Mouse (Mus musculus) right cerebral cortex, postnatal 25 days (tissue): ENCODE data around the gene AI464131.

Experiments used
- DNase-seq: peaks from one replicate; pipeline ENCODE4 v3.0.0; 2022

Gene AI464131

DNA sequence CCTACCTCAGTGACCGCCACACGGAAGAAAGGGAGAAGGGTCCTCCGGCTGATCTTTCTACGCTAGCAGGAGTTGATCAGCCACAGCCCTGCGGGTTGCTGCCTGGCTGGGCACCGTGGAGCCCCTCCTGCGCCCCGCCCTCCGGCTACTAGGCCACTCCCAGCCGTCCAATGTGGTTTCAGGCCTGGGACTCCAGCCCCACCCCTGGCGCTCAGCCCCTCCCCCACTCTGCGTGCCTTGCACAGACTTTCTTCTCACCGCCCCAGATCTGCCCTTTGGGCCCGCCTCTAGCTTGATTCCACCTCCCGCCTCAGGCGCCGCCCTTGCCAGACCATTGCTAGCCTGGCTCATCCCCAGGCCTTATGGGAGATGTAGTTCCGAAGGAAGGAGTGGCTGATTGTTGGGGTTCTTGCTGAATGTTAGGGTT is at the start of gene AI464131:
AI464131 (minus strand) TSS at position 91 of the 427 bp plus-strand sequence.
- peak; percentile 89 for DNase-seq

DNA sequence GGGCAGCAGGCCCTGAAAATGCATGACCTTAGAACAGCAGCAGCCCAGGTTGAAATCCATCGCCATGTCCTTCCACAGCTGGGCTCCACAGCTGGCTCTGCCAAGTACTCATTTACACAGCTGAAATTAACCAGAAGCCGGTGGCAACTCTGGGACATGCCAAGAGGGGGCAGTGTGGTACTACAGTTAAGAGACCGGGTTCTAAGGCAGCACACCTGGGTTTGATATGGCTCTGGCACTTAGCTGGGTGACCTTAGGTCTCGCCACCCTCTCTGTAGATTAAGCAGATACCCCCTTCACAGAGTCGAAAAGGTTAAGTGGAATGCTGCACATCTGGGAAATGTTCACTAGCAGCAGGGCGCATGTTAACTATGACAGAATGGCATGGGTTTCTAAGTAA is 49.7 kb upstream of the AI464131 start:
- peak; percentile 44 for DNase-seq

DNA sequence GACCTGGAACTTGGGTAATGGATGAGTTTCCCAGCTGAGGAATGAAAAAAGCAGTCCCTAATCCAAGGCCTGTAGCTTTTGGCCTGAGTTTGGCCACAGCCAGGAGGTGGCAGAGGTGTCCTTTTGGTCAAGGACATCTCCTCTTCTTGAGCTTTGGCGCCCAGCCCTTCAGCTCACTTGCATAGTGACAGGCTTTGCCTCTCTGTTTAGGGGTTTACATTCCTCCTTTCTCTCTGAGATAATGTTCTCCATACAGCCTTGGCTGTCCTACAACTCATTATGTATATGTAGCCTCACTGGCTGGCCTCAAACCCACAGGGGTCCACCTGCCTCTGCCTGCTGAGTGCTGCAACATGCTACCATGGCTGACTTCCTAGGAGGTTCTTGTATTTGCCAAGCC is 44.2 kb upstream of the AI464131 start:
- DNase-seq, result no peak

DNA sequence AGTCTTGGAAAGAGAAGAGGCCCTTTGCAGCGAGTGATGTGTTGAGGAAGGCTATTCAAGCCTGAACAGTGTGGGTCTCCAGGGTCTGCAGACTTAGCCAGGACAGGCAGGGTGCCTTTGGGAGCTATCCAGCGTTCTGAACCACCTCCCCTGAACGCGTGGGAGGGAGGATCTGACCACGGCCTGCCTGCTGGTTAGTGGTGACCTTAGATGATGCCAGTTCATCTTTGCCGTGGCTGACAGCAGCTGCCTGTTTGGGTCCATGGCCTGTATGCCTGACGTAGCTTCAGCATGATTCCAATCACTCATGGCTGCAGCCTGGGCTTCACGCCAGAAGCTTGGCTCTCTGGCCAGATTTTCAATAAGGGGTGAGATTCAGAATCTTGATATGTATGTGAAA is 43.1 kb upstream of the AI464131 start:
- DNase-seq, result no peak

DNA sequence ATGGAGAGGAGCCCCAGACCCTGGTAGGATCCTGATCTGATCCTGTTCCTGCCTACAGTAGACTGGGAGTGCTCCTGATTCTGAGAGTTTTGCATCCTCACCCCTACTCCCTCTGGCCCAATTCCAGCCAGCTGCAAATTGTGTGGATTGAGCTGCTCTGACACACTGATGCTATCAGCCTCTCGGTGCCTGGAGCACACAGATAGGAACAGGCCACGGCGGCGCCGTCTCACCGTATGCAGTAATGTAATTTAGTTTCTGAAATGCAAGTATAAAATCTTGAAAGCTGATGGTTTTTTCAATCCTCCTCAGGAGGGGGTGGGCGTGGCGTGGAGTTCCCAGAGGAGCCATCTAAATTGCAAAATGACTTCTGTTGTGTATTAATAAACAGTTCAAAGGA is 39.3 kb upstream of the AI464131 start:
- no peak for DNase-seq

DNA sequence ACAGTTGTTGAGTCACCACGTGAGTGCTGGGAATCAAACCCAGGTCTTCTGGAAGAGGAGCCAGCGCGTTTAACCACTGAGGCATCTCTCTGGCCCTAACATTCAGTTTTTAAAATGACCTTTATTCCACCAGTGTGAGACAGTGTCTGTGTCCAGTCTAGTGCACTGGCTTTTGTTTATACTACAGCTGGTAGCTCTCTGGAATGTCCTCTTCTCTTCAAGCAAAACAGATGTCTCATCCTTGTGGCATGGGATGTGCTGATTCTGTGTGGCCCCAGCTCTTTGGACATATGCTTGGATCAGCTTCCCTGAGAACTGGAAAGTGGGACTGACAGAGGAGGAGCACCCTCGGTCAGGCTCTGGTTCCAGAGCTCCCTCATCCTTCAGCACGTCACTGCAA is 32.0 kb upstream of the AI464131 start:
- DNase-seq, result no peak

DNA sequence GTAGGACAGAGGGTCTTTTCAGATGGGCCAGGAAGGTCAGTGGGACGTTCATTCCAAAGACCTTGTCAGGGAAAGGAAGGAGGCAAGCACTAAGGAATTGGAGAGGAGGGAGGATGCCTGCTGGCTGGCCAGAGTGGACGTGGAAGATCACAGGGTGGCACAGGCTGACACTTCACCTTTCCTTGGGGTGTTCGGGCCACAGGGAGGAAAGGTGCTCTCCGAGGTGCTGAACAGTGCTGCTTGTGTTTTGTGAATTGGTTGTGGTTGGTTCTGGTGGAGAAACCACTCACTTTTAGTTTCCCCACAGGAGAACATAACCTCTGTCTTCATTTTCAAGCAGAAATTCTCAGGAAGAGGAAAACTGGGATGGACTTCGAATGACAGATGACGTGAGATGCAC is 29.5 kb upstream of the AI464131 start:
- DNase-seq, result no peak

DNA sequence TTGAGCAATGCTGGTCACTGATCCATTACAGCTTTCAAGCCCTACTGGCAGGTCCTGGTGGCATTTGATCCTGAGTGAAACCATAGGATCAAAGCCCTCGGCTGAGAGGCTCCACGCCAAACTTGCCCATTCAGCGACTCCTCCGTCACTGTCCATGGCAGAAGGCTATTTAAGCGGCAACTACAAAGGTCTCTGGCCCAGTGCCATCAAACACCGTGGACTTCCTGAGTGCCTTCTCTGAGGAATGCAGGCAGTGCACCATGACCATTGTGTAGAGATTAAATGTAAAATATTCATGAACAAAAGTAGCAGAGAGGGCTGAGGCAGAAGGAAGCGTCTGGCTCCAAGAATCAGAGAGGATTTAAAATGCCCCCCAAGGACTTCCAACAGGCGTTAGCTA is 25.1 kb upstream of the AI464131 start:
- no peak for DNase-seq

DNA sequence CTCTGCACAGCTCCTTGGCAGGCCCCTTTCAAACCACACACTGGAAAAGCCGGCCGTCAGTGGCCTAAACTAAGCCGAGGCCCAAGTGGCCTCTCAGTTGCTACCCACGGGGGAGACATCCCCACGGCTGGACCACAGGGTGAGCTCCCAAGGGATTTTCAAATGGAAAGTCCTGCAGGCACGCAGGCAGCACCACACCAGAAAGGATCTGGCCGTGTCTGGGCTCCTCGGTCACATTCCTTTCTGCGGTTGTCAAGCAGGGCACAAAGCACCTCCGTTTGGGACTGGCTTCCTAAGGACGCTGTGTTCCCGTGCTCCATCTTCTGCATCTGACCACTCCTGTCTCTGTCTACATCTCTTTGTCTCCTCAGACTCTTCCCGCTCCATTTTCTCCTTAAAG is 24.2 kb upstream of the AI464131 start:
- no peak for DNase-seq

DNA sequence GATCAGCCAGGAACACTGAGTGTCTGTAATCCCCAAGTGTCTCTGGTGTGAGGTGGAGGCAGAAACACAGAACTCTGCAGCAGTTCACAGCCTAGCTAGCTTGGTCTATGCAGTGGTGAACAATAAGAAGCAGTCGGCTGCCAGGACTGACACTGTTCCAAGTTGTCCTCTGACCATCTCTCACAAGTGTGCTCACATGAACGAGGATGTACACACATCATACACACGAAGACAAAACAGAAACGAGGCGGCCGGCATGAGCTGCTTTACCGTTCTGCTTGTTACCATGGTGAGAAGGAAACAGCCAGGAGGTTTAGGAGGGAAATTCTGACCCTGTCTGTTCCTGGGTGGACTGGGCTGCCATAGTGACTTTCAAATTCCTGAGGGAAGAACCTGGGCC is 23.7 kb upstream of the AI464131 start:
- no peak for DNase-seq

DNA sequence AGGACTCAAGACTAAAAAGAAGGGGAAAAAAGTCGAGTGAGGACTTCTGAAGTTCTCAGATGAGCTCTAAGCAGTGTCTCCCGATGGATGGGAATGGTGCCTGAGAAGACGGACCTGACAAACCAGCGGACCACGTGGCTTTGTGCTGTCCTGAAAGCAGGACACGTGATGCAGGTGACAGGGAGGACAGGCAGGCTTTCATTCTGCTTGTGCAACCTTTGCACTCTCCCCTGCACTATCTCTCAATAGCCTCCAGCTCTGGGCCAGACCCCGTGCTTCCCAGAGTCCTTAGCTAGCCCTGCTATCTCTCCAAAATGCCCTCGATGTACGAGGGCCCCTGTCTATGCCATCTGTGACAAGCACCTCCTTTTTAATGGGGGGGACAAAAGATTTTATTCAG is 22.0 kb upstream of the AI464131 start:
- DNase-seq, result no peak

DNA sequence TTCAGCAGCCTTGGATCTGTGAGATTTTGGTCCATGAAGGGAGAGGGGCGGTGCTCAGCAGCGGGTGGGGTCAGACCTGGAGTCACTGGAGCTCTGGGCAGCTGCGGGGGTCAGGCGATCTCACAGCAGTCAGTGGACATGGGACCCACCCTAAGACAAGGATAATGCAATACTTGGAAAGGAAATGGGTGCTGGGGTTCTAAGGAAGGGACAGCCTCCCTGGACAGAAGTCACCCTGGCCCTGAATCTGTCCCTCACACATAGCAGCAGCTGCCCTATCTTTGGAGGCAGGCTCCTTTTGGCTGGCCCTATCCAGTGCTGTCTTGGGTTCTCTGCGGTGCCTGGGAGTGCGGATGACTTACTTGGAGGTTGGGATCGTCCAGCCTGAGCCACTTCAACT is 21.0 kb upstream of the AI464131 start:
- DNase-seq, result no peak

DNA sequence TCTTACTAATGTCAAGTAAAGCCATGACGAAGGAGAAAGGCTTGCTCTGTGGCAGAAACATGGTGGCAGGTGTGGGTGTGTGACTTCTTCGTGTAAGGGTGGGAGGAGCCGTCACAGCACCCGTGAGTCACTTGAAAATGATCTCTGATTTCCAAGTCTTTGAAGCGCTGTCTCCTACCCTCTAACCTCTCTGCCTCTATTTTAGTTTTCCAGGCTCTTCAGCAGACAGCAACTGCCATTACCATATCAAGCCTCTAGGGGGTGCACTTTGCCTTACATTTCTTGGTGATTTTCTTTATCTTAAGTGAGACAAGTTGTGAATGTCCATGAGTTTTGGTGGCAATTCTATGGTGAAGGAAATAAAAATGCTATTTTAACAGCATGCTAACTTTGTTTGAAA is 19.9 kb upstream of the AI464131 start:
- no peak for DNase-seq

DNA sequence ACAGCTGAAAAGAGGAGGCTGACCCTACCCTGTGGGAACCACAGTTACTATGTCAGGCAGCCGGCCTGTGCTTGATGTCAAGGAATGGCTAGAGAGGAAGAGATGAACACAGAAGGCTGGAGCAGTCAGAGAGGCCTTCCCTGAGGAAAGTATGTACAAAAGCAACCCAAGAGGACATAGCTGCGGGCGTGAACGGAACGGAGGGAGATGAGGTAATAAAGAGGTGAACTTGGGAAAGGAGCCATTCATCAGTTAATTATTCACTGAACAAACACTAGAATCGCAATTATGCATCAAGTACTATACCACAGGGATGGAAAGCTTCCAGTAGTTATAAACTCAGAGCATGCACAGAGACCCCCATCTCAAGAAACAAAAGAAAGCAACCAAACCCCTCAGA is 19.3 kb upstream of the AI464131 start:
- no peak for DNase-seq

DNA sequence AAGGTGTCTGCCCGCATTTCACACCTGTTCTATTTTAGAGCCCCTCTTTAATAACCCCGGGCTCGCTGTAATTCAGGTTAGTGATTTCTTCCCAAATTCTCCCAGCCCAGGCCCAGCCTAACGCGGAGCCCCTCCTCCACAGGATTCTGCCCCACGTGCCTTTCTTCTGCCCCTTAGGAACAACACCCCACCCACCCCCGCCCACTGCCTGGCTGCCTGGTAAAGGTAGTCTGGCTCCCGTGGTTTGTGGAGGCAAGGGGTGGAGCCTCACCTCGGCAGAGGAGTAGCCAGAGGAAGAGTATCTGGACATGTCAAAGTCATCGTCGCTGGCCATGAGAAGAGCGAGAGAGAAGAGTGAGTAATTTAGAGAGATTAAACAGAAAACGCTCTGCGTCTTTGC is 17.8 kb upstream of the AI464131 start:
- DNase-seq, result no peak

DNA sequence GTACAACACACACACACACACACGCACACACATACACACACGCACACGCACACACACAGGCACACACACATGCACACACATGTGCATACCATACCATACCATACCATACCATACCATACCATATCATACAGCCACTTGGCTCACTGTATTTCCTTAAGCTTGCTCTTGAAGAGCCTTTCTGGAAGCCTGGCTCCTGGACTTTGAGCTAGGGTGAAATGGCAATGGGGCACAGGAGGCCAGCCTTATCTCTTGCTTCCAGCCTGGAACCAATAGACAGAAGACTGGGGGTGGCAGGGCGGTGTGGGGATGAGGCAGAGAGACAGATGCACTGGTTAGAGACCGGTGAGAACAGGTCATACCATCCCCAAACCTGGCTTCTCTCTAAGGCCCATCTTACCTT is 16.3 kb upstream of the AI464131 start:
- no peak for DNase-seq

DNA sequence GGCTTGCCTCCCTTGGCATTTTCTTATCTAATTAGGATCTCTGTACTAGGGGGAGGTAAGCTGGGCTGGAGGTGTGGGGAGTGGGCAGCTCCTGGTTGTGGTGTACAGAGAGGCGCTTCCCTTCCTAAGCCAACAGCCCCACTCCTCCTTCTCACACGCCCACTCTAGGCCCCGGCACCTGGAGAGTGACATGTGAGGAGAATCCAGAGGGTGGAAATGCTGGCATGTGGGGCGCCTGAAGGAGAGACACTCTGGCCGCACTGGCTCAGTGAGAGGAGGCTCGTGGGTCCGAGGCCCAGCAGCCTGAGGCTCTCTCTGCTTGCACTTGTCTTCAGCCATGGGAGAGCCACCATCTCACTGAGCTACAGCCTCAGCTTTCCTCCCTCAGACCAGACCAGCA is 15.5 kb upstream of the AI464131 start:
- no peak for DNase-seq

DNA sequence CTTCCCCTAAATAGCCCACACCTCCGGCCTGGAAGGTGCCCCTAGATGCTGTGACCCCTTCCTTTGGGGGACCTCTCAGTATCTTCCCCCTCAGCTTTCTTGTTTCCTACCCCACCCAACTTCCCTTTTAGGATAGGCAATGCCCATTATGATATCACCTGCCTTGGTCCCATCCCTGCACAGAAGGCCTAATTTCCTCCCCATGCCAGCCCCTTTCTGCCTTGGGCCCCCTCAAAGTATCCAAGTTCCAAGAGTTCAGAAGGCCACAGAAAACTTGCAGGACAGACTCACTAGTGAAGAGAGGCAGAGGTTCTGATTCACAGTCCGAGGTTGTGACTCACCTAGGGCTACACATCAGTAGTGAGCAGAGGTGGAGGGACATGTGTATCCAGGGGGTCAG is 14.4 kb upstream of the AI464131 start, which contains the start of gene 1110017D15Rik:
1110017D15Rik (minus strand) TSS at position 101 of the 400 bp plus-strand sequence.
- DNase-seq, result no peak

DNA sequence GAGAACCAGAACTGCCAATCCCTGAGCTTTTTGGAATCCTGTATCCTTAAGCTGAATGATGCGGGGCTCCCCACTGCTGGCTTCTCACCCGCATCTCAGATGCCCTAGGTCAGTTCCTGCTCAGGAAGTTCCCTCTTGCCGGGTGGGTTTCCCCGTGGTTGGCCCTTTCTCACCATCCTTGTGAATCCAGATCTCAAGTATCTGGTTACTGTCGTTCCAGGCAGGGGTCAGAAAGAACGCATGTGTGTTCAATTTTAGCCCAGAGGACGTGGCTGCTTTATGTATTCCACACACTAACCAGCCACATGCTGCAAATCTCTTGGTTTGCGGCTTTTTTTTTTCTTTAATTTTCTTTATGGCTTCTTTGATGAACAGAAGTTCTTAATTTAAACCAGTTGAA is 10.8 kb upstream of the AI464131 start:
- DNase-seq, result no peak

DNA sequence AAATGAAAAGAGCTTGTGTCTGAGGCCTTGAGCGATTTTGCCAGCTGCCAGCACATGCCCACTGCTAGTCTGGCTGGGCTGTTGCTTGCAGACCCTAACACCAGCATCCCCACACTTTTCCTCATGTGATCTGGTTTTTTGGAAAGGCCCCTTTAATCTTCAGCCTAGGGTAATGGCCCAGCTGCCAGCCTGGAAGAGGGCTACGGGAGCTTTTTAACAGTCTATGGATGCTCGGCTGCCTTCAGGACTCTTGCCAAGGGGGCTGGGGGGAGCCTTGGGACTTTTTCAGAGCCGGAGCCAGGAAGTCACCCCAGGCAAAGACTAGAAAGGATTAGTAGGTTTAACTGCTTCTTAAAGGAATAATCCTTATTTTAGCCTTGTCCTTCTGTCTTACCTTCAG is 10.4 kb upstream of the AI464131 start:
- no peak for DNase-seq

DNA sequence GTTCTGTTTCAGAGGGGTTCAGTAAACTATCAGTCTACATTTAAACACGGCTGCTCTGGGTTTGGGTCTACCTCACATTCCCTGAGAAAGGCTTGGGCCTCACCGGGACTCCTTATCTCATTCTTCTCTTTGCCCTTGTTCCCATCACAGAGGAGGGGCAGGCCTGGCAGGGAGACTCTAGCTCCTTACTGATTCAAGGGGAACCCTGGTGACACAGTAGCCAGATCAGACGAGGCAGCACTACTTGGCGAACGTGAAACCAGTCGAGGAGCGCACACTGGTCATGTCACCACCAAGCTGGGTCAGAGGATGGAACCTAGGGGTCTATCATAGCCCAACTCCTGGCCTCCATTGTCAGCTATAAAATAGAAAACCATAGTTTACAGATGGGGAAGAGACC is 5.1 kb upstream of the AI464131 start:
- DNase-seq, result no peak

DNA sequence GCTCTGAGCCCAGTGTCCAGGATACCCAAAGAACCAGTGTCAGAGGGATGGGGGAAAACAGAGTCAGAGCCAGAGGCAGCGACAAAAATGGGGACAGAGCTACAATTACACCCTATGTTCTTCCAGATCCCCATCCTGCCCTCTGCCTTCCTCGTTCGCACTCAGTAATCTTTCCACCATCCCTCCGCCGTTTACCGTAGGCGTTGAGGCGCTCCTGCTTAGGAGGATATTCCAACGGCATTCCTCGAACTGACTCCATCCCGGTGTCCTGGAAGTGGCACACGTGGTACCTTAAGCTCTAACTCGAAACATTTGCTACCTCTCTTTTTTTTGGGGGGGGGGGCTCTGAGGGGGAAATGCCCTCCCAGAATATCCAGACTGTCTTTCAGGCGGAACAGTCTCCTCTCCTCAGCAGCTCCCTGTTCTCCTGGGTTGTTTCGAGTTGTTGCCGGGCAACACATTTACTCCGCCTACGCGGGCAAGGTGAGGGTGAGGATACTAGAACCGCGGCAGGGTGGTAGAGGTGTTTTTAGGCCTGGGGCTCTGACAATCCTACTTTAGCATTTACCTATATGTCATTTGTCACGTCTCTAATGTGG is 4.5 kb upstream of the AI464131 start:
- no peak for DNase-seq

DNA sequence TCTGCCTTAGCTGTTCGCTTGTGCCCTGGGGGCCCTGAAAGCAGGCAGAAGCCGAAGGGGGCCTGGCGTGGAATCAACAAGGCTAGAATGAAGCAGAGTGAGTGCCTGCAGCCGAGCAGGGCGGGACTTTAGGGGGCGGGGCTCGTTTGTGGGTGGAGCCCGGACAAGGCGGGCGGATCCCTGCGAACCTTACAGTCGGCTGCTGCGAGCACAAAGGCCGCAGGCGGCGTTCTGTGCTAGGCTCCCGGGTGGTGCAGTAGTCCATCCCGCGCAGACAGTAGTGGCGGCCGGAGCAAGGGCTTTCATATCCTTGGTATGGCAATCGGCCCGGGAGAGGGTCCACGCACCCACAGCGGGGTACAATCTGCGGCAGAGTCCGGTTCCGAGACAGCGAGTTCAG is 4.0 kb upstream of the AI464131 start:
- DNase-seq, result peak; percentile 83

DNA sequence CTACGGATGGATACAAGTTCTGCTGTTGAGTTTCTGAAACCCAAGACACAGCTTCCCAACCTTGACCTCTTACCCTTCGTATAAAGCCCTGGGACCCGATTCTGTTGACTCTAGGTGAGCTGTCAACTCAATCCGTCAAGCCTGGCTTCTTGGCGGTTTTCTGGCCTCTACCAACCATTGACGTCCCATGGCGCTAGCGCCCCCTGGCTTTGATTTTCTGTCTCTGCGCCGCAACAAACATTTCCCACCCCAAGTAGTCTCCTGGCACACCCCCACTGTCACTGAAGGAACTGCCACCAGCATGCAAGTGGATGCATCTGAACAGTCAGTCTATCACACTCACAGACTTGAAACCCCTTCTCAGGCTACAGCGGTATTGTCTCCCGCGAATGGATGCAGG is 3.3 kb upstream of the AI464131 start:
- DNase-seq, result peak; percentile 48

DNA sequence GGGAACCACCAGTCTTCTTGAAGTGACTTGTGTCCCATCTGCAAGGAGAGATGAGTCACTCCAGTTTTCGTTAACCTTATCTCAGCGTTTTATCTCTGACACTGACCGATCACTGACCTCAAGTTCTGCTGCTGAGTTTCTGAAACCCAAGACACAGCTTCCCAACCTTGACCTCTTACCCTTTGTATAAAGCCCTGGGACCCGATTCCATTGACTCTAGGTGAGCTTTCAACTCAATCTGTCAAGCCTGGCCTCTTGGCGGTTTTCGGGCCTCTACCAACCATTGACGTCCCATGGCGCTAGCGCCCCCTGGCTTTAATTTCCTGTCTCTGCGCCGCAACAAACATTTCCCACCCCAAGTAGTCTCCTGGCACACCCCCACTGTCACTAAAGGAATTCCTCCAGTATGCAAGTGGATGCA is 2.3 kb upstream of the AI464131 start:
- no peak for DNase-seq

DNA sequence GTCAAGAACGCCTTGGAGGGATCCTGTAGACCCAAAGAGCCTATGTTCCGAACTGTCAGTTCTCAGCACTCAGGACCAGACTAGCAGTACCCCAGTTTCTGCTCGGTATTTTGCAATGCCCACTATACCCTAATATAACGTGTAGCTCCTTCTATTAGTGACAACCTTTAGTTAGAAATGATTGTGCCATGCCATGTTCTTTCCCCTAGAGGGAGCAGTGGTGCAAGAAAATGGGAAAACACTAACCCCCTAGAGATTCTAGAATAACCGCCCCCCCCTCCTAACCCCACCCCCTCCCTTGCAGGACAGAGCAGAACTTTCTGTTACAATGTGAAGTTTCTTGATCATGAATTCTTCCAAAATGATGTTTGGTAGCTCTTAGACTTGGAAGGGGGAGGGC is 1.4 kb upstream of the AI464131 start:
- no peak for DNase-seq
